Mouse (Mus musculus) ES-Bruce4 (cell line): Measurements from ENCODE around the gene Nlrp10. TPM values are rescaled to one million over a fixed set of nuclear protein-coding genes. Genes with fewer than 3 reads are reported as not detected.

Experiments
- H3K27ac ChIP-seq: 2 replicates; pipeline ENCODE4 v1.5.1; 2012; ENCODE audit warnings: low read length, inconsistent platforms; ENCODE audit not compliant: insufficient read depth
- H3K27me3 ChIP-seq: 2 replicates; pipeline ENCODE4 v1.6.1; 2012; ENCODE audit warnings: mild to moderate bottlenecking, low read length, inconsistent platforms; ENCODE audit not compliant: control insufficient read depth, poor library complexity, insufficient read depth, severe bottlenecking
- H3K36me3 ChIP-seq: 2 replicates; pipeline ENCODE4 v1.6.1; 2012; ENCODE audit warnings: inconsistent platforms, mild to moderate bottlenecking, low read length, moderate library complexity; ENCODE audit not compliant: control insufficient read depth, poor library complexity, insufficient read depth, severe bottlenecking
- H3K4me1 ChIP-seq: one replicate; pipeline ENCODE4 v1.8.1; 2011; ENCODE audit warnings: low read length; ENCODE audit not compliant: control insufficient read depth, insufficient read depth
- H3K4me3 ChIP-seq: 2 replicates; pipeline ENCODE4 v1.5.1; 2011; ENCODE audit warnings: low read depth, mild to moderate bottlenecking, low read length
- H3K9ac ChIP-seq: 2 replicates; pipeline ENCODE4 v1.6.1; 2012; ENCODE audit warnings: low read depth, mild to moderate bottlenecking, inconsistent platforms; ENCODE audit not compliant: poor library complexity, severe bottlenecking
- H3K9me3 ChIP-seq: replicated peaks from 2 replicates; pipeline ENCODE4 v1.6.1; 2012; ENCODE audit warnings: mild to moderate bottlenecking, low read length, inconsistent platforms; ENCODE audit not compliant: control insufficient read depth, poor library complexity, insufficient read depth, severe bottlenecking
- CTCF ChIP-seq: IDR thresholded peaks from one replicate; pipeline ENCODE4 v1.8.1; 2011; ENCODE audit warnings: low read depth, low read length
- EP300 ChIP-seq: IDR thresholded peaks from 2 replicates; pipeline ENCODE4 v1.6.1; 2011; ENCODE audit warnings: low read depth, low read length; ENCODE audit not compliant: insufficient read depth
- POLR2A ChIP-seq: IDR thresholded peaks from one replicate; pipeline ENCODE4 v1.8.1; 2011; ENCODE audit warnings: low read length; ENCODE audit not compliant: insufficient read depth
- polyA plus RNA-seq: library from polyadenylated mRNA; stranded (reverse); fragments of >200 nt; gene quantifications from 2 replicates; pipeline ENCODE4 v1.2.4, GENCODE M21; 2011; ENCODE audit warnings: low read depth; ENCODE audit not compliant: missing spikeins, insufficient read depth, insufficient read length

Nlrp10 gene
- polyA plus RNA-seq, 1 experiment, result not detected

- no peaks in the 10 kb centered on the region for H3K9me3 ChIP-seq
- no peak overlapping the region for H3K4me3 ChIP-seq
- no peak overlapping the region for H3K27ac ChIP-seq
- TF ChIP-seq EP300 (no peak), CTCF (peak; percentile 5), POLR2A (no peak)
- no peaks in the 10 kb centered on the region for H3K27me3 ChIP-seq
- H3K4me1 ChIP-seq, result no peaks in the 10 kb centered on the region
- H3K9ac ChIP-seq, result no peak overlapping the region
- H3K36me3 ChIP-seq, result peaks cover 46% of the 10 kb centered on the region
Measured at GRCm38 (mm10) chr7:108944002-108944401, 14.0 kb upstream of the Nlrp10 start.

DNA sequence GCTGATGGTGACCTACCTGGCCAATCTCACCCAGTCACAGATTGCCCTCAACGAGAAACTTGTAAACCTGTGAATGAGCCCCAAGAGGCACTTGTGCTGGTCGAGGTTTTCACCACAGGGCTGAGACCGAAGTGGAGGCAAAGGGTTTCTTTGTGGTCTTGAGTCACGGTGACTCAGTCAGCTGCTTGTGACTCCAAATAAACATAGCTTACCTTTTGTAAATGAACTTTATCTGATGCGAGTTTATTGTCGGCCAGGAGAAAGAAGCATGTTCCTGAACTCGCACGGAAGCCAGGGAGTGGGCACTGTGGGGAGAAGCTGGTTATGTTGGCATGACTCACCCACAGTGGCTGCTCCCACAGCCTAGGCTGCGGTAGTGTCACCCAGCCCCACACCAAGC is 11.5 kb upstream of the Nlrp10 start:
- no peak for TF ChIP-seq CTCF
- no peak for TF ChIP-seq EP300
- no peak for TF ChIP-seq POLR2A
- H3K4me3 ChIP-seq, result no peak overlapping the region
- H3K27ac ChIP-seq, result no peak overlapping the region
- H3K27me3 ChIP-seq, result no peaks in the 10 kb centered on the region
- no peaks in the 10 kb centered on the region for H3K9me3 ChIP-seq
- peaks cover 71% of the 10 kb centered on the region for H3K36me3 ChIP-seq
- no peaks in the 10 kb centered on the region for H3K4me1 ChIP-seq
- H3K9ac ChIP-seq, result no peak overlapping the region

- Histone ChIP-seq H3K36me3 (peaks cover 53% of the 10 kb centered on the region), H3K4me1 (no peaks in the 10 kb centered on the region), H3K9me3 (no peaks in the 10 kb centered on the region), H3K27ac (no peak overlapping the region), H3K27me3 (no peaks in the 10 kb centered on the region), H3K9ac (no peak overlapping the region), H3K4me3 (no peak overlapping the region)
- TF ChIP-seq CTCF (no peak), EP300 (no peak), POLR2A (no peak)
Measured at GRCm38 (mm10) chr7:108936591-108936990, 6.6 kb upstream of the Nlrp10 start.

DNA sequence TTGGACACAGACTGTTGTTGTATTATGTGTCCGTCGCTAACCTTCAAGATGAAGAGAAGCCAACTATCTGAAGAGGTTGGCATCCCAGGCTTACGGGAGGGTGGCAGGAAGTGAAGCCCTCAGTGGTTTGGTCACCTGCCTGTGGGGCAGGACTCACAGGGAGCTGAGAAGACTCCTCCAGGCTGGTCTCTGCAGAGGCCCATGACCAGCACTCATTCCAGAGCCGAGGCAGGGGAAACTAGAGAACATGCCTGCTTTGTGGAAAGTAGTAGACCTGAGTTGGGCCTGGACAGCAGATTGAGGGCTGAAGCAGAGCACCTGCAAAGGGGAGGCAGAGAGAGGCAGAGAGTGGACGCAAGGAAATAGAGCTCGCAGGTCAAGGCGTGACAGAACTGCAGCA is 5.4 kb upstream of the Nlrp10 start:
- peak overlapping the region; percentile 99; the same call in 1 of the 2 replicates for H3K9ac ChIP-seq
- no peaks in the 10 kb centered on the region for H3K9me3 ChIP-seq
- no peaks in the 10 kb centered on the region for H3K4me1 ChIP-seq
- TF ChIP-seq CTCF, result no peak
- H3K27ac ChIP-seq, result no peak overlapping the region
- no peaks in the 10 kb centered on the region for H3K27me3 ChIP-seq
- H3K36me3 ChIP-seq, result peaks cover 41% of the 10 kb centered on the region
- H3K4me3 ChIP-seq, result peak overlapping the region; percentile 35

DNA sequence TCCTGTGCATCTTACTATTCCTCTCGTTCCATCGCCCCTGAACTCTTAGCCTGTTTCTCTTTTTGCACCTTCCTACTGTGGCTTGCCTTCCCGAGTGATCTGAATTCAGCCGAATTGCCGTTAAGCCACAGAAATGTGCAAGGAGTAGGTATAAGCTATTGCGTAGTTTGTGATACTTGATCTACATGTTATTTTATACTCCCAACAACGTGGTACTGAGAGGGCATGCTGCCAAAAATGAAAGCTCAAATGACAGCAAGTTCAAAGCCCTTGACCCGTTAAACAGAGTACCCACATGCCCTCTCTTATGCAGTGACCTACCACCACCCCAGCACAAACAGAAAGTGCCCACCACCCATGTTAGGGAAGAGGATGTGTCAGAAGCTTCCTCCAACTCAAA is 4.9 kb upstream of the Nlrp10 start:
- H3K9ac ChIP-seq, result peak overlapping the region; percentile 99
- TF ChIP-seq POLR2A (no peak), CTCF (no peak), EP300 (no peak)
- no peak overlapping the region for H3K27ac ChIP-seq
- no peaks in the 10 kb centered on the region for H3K9me3 ChIP-seq
- no peaks in the 10 kb centered on the region for H3K27me3 ChIP-seq
- no peaks in the 10 kb centered on the region for H3K4me1 ChIP-seq
- peaks cover 36% of the 10 kb centered on the region for H3K36me3 ChIP-seq
- H3K4me3 ChIP-seq, result peak overlapping the region; percentile 97

DNA sequence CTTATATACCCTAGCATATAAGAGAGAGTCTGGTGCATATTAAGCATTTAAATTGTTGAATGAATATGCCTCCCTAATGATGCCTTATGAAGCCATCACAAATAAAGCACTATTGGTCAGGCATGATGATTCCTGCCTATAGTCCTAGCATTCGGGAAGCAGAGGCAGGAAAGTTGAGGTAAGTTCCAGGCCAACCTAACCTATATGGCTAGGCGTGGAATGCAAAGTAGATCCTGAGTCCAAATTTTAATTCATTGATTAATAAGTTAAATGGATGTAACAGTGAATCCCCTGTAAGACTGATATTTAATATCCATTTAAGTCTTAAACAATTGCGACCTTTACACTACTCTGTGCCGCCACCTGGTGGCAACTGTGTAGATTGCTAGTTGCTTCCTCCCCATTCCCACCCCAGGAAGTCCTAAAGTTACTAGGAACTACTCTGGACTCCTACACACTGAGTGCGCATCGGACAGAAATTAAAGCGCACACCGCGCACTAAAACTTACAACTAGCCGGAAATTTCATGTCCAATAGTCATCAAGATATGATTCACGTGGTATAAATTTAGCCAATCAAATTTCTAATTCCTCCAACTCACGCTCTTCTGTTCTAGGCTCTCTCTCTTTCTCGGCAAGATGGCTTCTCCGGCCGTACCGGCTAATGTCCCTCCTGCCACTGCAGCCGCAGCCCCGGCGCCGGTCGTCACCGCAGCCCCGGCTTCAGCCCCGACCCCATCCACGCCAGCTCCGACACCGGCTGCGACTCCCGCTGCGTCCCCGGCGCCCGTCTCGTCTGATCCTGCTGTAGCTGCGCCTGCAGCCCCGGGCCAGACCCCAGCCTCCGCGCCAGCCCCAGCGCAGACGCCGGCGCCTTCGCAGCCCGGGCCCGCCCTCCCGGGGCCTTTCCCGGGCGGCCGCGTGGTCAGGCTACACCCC is 4.1 kb upstream of the Nlrp10 start, which contains the start of gene Eif3f:
Gene Eif3f (plus strand): TSS at position 624 of the 938 bp plus-strand sequence.
- peak; percentile 13 for TF ChIP-seq POLR2A
- TF ChIP-seq CTCF, result peak; percentile 61
- no peak for TF ChIP-seq EP300
- peak within 1 kb of the TSS; percentile 99 for H3K9ac ChIP-seq
- H3K27me3 ChIP-seq, result no peaks in the 10 kb centered on the region
- no peaks in the 10 kb centered on the region for H3K9me3 ChIP-seq
- H3K27ac ChIP-seq, result no peak within 1 kb of the TSS
- no peaks in the 10 kb centered on the region for H3K4me1 ChIP-seq
- peaks cover 28% of the 10 kb centered on the region for H3K36me3 ChIP-seq
- H3K4me3 ChIP-seq, result peak within 1 kb of the TSS; percentile 97
